Mouse (Mus musculus): ENCODE measurements around the gene Zfp385c.

Gene Zfp385c

GRCm38 (mm10) chr11:100692164-100692616, at the start of gene Zfp385c:
Gene Zfp385c, minus strand, starts transcription at chr11:100692455.
- peak; percentile 53 for DNase-seq (ENCODE audit: low read depth)

- DNase-seq (ENCODE audit: low read depth) = no peak
These were observed 49.1 kb upstream of the Zfp385c start for GRCm38 (mm10) chr11:100741348-100741747.

- DNase-seq (ENCODE audit: low read depth) = no peak
These were observed 46.5 kb upstream of the Zfp385c start for GRCm38 (mm10) chr11:100738749-100739148.

GRCm38 (mm10) chr11:100738066-100738604, 45.9 kb upstream of the Zfp385c start, which contains the start of gene Rab5c:
Gene Rab5c, minus strand, starts transcription at chr11:100738215.
- peak; percentile 98 for DNase-seq (ENCODE audit: low read depth)

GRCm38 (mm10) chr11:100737105-100737733, 45.0 kb upstream of the Zfp385c start:
- peak; percentile 37 for DNase-seq (ENCODE audit: low read depth)

- no peak for DNase-seq (ENCODE audit: low read depth)
These were observed 44.5 kb upstream of the Zfp385c start for GRCm38 (mm10) chr11:100736746-100737080.

- DNase-seq (ENCODE audit: low read depth) = peak; percentile 53
These were observed 43.9 kb upstream of the Zfp385c start for GRCm38 (mm10) chr11:100735954-100736745.

- peak; percentile 69 for DNase-seq (ENCODE audit: low read depth)
These were observed 43.0 kb upstream of the Zfp385c start for GRCm38 (mm10) chr11:100735134-100735865.

GRCm38 (mm10) chr11:100730477-100731205, 38.4 kb upstream of the Zfp385c start:
- no peak for DNase-seq (ENCODE audit: low read depth)

- no peak for DNase-seq (ENCODE audit: low read depth)
These were observed 37.7 kb upstream of the Zfp385c start for GRCm38 (mm10) chr11:100729976-100730375.

- DNase-seq (ENCODE audit: low read depth) = no peak
These were observed 36.3 kb upstream of the Zfp385c start for GRCm38 (mm10) chr11:100728601-100729000.

GRCm38 (mm10) chr11:100727201-100727600, 34.9 kb upstream of the Zfp385c start:
- no peak for DNase-seq (ENCODE audit: low read depth)

GRCm38 (mm10) chr11:100724919-100725512, 32.8 kb upstream of the Zfp385c start:
- DNase-seq (ENCODE audit: low read depth) = no peak

GRCm38 (mm10) chr11:100722493-100723028, 30.3 kb upstream of the Zfp385c start:
- DNase-seq (ENCODE audit: low read depth) = no peak

- peak; percentile 19 for DNase-seq (ENCODE audit: low read depth)
These were observed 29.7 kb upstream of the Zfp385c start for GRCm38 (mm10) chr11:100721776-100722492.

GRCm38 (mm10) chr11:100721254-100721653, 29.0 kb upstream of the Zfp385c start:
- no peak for DNase-seq (ENCODE audit: low read depth)

- DNase-seq (ENCODE audit: low read depth) = no peak
These were observed 28.1 kb upstream of the Zfp385c start for GRCm38 (mm10) chr11:100720345-100720744.

- no peak for DNase-seq (ENCODE audit: low read depth)
These were observed 27.6 kb upstream of the Zfp385c start for GRCm38 (mm10) chr11:100719893-100720292.

GRCm38 (mm10) chr11:100719312-100719711, 27.1 kb upstream of the Zfp385c start:
- DNase-seq (ENCODE audit: low read depth) = no peak

GRCm38 (mm10) chr11:100718866-100719265, 26.6 kb upstream of the Zfp385c start:
- no peak for DNase-seq (ENCODE audit: low read depth)

All from naive thymus-derived CD4-positive, alpha-beta T cell, adult 2 months (primary cell).